Mouse (Mus musculus): ENCODE measurements around the gene Dnaja3. TPM values are rescaled to one million over a fixed set of nuclear protein-coding genes. Genes with fewer than 3 reads are reported as not detected.
"Not testable (repeated sequence)": the region's sequence is repeated elsewhere in the genome, so short reads cannot be mapped to it uniquely, and the experiment has no call there.

The Dnaja3 gene
- total RNA-seq, 2 experiments from 2014 or later, result 78.6 to 83.5 TPM

DNA sequence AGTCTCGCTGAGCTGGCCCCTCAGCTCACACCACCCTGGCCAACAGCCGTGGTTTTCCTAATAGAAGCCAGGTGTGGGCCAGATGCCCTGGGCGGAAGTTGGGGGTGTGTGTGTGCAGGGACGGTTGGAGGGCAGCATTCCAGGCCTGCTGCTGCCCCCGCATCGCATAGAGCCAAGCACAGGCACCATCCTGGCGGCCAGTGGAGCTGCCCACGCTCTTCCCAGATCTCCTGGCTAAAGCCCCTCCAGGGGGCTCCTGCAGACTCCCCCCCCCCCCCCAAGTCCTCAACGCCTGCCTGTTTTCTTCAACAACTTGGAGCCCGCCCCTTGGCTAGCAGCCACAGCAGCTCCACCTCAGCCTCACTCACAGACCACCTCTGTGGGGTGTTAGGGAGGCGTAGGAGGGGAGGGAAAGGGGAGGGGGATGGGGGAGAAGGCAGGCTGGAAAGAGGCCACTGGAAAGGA lies 19.0 kb downstream of the Dnaja3 start:
- no peak for DNase-seq (ENCODE audit: low spot score in 2 of 2)

DNA sequence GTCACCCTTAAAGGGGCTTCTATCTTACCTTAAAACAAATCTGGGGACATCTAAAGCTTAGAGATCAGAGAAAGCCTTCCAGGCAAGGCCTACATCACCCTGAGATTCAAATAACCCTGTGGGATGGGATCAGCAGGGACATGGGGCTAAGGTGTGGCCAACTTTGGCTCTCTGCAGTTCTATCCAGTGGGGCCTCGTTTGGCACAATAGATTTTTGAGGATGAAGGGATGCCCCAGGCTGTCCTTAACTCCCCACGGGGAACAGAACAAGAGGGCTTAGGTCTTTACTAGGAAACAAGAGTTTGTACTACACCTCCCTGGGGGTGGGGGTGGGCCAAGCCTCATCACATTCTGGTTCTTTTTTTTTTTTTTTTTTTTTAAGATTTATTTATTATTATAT lies 19.5 kb downstream of the Dnaja3 start:
- DNase-seq (ENCODE audit: low spot score in 2 of 2), result no peak

- DNase-seq (ENCODE audit: low spot score in 2 of 2), result no peak
Measured at GRCm38 (mm10) chr16:4661605-4662004, 21.8 kb downstream of the Dnaja3 start.

GRCm38 (mm10) chr16:4663806-4664205 lies 24.0 kb downstream of the Dnaja3 start:
- DNase-seq (ENCODE audit: low spot score in 2 of 2), result no peak

DNA sequence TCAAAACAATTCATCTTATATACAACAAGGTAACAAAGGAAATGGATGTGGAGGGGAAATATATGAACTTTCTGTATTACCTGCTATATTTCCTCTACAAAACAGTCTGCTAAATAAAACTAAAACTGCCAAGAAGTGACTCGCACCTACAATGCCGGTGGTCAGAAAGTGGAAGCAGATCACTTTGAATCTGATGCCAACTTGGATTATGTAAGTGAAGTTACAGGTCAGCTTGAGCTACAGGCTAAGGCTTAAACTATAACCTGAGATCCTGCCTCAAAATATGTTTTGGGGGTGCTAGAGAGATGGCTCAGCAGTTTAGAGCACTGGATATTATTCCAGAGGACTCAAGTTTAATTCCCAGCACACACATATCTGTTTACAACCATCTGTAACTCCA lies 25.9 kb downstream of the Dnaja3 start:
- no peak for DNase-seq (ENCODE audit: low spot score in 2 of 2)

GRCm38 (mm10) chr16:4667190-4667808 lies 27.5 kb downstream of the Dnaja3 start:
- peak; percentile 65 to 79 for DNase-seq (ENCODE audit: low spot score in 2 of 2)

DNA sequence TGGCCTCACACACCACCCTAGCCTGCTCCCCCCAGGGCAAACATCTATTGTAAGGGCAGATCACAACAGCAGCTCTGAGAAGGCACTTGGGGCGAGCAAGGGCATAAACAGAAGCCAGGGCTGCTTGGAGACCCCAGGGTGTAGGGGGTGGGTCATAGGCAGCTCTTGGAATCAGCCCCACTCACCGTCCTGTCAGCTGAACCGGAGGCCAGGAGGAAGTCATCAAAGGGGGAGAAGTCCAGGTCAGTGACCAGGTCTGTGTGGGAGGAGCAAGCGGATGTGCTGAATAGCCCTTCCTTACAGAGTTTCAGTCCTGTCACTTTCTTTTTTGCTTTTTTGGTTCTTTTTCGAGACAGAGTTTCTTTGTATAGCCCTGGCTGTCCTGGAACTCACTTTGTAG lies 30.5 kb downstream of the Dnaja3 start:
- no peak for DNase-seq (ENCODE audit: low spot score in 2 of 2)

- no peak for DNase-seq (ENCODE audit: low spot score in 2 of 2)
Measured at GRCm38 (mm10) chr16:4674091-4674490, 34.3 kb downstream of the Dnaja3 start.

- no peak for DNase-seq (ENCODE audit: low spot score in 2 of 2)
Measured at GRCm38 (mm10) chr16:4676836-4677235, 37.0 kb downstream of the Dnaja3 start.

GRCm38 (mm10) chr16:4678080-4678479 lies 38.3 kb downstream of the Dnaja3 start:
- DNase-seq (ENCODE audit: low spot score in 2 of 2), result no peak

GRCm38 (mm10) chr16:4679121-4680018 lies 39.6 kb downstream of the Dnaja3 start, which contains the start of gene Coro7:
Gene Coro7, minus strand, starts transcription at chr16:4679777.
- DNase-seq (ENCODE audit: low spot score in 2 of 2), result peak; percentile 52 to 75

DNA sequence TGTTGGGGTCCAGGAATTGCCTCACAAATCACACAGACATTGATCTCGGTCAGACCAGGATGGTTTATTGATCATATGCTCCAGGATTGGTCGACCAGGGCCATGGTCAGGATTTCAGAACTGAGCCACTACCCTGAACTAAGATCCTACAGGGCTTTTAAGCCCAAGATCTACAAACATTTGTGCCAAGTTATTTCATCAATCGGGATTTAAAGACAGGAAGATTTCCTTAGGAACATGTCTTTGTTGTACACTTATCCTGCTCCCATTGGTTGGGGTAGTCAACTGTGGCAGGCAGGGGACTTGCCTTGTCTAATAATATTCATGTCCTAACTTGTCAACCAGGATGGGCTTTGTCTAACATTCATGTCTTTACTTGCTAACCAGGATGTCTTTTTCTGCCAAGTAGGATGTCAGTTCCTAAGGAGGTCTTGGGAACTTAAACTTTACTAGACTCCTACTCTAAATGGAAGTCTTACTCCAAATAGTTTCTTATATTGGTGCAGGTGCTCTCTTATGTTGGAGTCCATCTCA lies 41.2 kb downstream of the Dnaja3 start:
- not testable (repeated sequence) for DNase-seq (ENCODE audit: low spot score in 2 of 2)

GRCm38 (mm10) chr16:4682628-4683179 lies 42.9 kb downstream of the Dnaja3 start:
- no peak for DNase-seq (ENCODE audit: low spot score in 2 of 2)

DNA sequence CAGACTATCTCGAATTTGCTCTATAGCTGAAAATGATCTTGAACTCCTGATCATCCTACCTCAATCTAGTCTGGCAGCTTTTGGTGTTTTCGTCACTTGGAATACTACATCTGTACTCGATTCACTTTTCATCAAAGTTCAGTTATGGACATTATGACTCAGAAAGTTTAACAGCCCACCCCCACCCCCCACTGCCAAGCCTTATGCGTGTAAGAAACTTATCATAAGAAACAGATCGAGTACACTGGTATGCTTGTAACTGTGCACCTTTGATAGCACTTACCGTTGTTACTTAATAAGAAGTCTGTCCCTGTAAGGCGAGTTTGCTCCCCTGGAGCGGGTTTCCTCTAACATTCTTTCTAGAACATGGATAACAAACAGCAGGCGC lies 43.4 kb downstream of the Dnaja3 start:
- DNase-seq (ENCODE audit: low spot score in 2 of 2), result no peak

GRCm38 (mm10) chr16:4683581-4684456 lies 44.0 kb downstream of the Dnaja3 start:
- peak; percentile 92 to 97 for DNase-seq (ENCODE audit: low spot score in 2 of 2)

GRCm38 (mm10) chr16:4684457-4684791 lies 44.6 kb downstream of the Dnaja3 start:
- DNase-seq (ENCODE audit: low spot score in 2 of 2), result no peak

DNA sequence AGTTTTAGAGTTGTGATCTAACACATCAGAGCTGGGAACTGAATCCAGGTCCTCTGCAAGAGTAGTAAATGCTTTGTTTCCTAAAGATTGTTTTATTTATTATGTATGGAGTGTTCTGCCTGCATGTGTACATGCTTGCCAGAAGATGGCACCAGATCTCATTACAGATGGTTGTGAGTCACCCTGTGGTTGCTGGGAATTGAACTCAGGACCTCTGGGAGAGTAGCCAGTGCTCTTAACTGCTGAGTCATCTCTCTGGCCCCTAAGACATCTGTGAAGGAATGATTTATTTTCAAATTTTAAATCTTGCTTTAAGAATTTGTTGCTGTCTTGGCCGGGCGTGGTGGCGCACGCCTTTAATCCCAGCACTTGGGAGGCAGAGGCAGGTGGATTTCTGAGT lies 49.6 kb downstream of the Dnaja3 start:
- DNase-seq (ENCODE audit: low spot score in 2 of 2), result not testable (repeated sequence)

DNA sequence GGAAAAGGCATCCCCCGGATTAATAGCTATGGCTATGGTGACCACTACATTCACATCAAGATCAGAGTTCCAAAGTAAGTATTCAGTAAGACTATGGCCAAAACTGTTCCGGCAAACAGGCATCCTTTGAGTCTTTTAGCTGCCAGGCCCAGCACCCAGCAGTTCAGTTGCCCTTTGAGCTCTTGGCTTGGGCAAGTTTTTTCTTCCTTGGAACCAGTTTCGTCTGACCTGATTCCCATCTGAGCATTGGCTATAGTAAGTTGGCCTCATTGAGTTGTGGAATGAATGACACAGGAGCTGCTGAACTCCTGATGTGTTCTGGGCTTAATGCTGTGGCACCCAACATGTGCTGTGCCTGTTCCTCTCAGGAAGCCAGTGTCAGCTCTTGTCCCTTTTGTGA lies 61.4 kb downstream of the Dnaja3 start:
- DNase-seq (ENCODE audit: low spot score in 2 of 2), result no peak

GRCm38 (mm10) chr16:4702646-4703045 lies 62.9 kb downstream of the Dnaja3 start:
- no peak for DNase-seq (ENCODE audit: low spot score in 2 of 2)

DNA sequence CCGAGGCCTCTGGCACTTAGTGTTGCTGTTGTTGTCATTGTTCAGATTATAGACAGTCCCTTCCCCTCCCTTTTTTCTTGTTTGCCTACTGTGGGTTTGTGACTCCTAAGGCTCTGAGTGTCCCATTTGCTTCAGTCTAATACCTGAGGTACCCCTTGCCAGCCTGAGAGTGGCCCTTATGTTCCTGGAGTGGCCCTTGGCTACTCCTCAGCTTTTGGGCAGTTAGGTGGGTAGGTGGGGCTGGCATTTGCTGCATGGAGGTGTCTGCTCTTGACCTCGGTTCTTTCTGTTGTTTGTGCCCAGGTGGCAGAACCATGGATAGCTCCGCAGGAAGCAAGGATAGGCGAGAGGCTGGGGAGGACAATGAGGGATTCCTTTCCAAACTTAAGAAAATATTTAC lies 65.8 kb downstream of the Dnaja3 start:
- no peak for DNase-seq (ENCODE audit: low spot score in 2 of 2)

GRCm38 (mm10) chr16:4711173-4711572 lies 71.4 kb downstream of the Dnaja3 start:
- DNase-seq (ENCODE audit: low spot score in 2 of 2), result no peak
